Mouse (Mus musculus): Measurements from ENCODE around the gene Thap2. TPM values are rescaled to one million over a fixed set of nuclear protein-coding genes. Genes with fewer than 3 reads are reported as not detected.

Gene Thap2
- polyA plus RNA-seq (2012; rRNA removed) = 13.9 and 14.1 TPM in 2 replicates

DNA sequence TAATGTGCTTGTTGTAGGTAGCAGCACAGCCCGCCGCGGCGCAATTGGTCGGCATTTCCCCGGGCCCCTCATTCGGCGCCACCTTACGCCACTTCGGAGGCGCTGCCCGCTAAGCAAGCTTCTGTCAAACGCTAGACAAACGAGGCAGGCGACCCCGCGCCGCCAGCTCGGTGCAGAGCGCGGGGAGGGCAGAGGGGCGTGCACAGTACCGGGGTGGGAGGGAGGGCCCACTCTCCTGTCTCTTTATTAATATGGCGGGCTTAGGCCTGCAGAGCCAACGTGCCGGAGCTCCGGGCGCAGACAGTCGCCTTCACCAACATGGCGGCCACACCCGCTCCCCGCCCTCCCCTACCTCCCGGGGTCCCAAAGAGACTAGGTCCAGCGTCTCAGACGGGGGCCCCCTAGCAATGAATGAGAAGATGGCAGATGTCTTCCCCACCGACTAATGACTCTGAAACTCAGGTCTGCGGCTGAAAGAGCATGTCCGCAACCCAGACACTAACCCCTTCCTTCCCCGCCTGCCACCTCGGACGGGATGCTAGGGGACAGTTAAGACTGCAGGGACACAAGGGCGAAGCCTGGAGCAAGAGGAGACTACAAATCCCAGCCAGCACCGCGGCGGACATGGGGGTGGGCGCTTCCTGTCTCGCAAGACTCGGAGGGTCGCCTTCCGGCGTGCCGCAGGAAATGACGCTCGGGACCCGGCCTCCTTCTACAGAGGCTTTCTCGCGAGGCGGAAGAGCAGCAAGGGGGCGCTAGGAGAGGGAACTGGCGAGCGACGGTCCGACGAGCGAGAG, at the start of gene Thap2, which contains the start of gene Zfc3h1:
Thap2 (minus strand) TSS at position 223 of the 797 bp plus-strand sequence.
Zfc3h1 (plus strand) TSS at position 739 of the 797 bp plus-strand sequence.
- DNase-seq (ENCODE audit: extremely low spot score in 1 of 2, low spot score in 1 of 2) = peak; percentile 98 to 99

DNA sequence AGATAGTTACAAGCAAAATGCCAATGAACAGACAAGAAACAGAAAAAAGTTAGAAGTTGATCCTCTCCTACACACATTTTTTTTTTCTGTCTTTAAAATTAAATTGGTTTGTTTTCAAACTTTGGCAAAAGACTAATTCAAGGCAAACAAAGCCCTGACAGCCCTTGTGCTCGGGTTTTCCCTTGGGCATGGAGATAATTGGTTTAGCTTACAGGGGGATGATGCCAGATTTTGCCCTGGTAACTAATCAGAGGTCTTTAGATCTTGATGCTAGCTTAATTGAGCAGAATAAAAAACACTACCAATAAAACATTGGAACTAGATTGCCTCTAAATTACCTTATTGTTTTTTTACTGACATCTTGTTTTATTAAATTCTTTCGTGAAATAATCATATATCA, 41.1 kb upstream of the Thap2 start:
- DNase-seq (ENCODE audit: extremely low spot score in 1 of 2, low spot score in 1 of 2) = no peak

- DNase-seq (ENCODE audit: extremely low spot score in 1 of 2, low spot score in 1 of 2) = no peak
Observed at GRCm38 (mm10) chr10:115421976-115422375, 37.7 kb upstream of the Thap2 start.

GRCm38 (mm10) chr10:115414056-115414455, 29.8 kb upstream of the Thap2 start:
- no peak for DNase-seq (ENCODE audit: extremely low spot score in 1 of 2, low spot score in 1 of 2)

DNA sequence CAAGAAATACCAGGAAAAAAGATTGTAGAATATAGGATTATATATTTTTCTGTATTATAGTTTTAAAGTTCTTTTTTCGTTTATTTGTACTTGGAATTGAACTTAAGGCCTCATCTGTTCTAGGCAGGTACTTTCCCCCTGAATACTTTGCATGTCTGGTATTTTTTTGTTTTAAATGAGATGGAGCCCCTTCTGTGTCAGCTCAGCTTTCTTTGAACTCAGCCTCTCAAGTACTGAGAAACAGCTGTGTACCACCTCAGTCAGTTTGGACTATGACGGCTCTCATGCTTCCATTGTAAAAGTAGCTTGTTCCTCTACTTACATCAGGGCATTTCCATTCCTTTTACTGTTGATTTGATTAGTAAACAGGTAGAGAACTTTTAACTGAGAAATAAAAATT, 29.3 kb upstream of the Thap2 start:
- DNase-seq (ENCODE audit: extremely low spot score in 1 of 2, low spot score in 1 of 2) = no peak

DNA sequence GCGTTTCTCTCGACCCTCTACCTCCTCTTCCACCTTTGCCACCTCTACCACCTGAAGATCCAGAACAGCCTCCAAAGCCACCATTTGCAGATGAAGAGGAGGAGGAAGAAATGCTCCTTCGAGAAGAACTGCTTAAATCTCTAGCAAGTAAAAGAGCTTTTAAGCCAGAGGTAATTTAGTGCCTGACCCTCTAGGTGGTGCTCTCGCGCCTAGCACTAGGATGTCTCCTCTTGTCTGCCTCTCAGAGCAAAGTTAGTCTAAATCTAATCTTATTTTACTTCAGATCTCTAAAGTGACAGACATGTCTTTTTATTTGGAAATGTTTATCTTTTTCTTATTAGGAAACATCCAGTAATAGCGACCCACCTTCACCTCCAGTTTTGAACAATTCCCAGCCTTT, 22.1 kb upstream of the Thap2 start:
- DNase-seq (ENCODE audit: extremely low spot score in 1 of 2, low spot score in 1 of 2) = peak; percentile 17 to 71

DNA sequence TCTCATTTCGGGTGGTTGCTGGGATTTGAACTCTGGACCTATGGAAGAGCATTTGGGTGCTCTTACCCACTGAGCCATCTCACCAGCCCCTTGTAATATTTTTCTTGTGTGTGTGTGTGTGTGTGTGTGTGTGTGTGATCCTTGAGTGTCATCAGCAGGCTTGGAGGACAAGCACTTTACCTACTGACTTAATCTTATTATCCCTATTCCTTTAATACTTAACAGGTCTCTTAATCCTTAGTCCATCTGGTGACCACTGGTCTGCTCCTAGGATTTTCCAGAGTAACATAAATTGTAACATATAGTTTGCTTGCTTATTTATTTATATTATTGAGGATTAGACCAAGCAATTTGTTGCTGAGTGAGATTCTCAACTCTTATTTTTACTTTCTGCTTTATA, 7.7 kb upstream of the Thap2 start:
- DNase-seq (ENCODE audit: extremely low spot score in 1 of 2, low spot score in 1 of 2) = no peak

DNA sequence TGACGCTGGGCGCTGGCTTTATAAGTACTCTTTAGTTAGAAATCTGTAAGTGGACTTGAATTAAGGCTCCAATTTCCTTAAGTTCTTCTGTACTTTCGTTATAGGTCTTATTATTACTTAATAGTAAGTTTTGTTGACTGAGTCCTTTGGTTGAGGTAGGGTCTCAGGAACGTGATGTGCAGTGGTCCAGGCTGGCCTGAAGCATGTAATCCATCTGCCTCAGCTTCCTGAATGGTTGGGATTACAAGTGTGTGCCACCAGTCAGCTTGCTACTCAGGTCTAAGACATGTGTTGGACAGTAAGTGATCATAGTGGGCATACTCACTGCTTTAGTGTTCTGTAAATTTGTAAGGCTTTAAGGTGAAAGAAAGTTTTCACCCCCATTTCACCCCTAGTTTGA, 6.8 kb upstream of the Thap2 start:
- no peak for DNase-seq (ENCODE audit: extremely low spot score in 1 of 2, low spot score in 1 of 2)

DNA sequence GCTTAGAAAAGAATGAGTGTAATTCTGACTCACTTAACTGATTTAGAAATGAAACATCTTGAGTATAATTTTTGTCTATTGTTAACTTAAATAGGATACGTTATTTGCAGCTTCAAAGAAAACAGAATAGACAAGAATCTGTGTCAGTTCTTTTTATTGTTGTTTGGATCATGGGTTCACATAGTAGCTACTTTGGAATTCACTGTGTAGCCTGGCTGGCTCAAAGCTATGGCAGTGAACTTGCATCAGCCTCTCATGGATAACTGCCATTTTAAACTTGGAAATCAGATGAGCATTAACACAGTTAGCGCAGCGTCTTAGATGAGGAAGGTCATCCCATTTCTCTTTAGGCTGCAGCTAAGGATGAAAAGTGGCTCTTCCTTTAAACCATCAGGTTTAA, 3.6 kb upstream of the Thap2 start:
- no peak for DNase-seq (ENCODE audit: extremely low spot score in 1 of 2, low spot score in 1 of 2)

GRCm38 (mm10) chr10:115385018-115386002, 1.1 kb upstream of the Thap2 start:
- DNase-seq (ENCODE audit: extremely low spot score in 1 of 2, low spot score in 1 of 2) = peak in 1 of 2 experiments; percentile 36

- DNase-seq (ENCODE audit: extremely low spot score in 1 of 2, low spot score in 1 of 2) = no peak
Observed at GRCm38 (mm10) chr10:115383644-115384220, 511 bp downstream of the Thap2 start.

- DNase-seq (ENCODE audit: extremely low spot score in 1 of 2, low spot score in 1 of 2) = no peak
Observed at GRCm38 (mm10) chr10:115382846-115383643, 1.2 kb downstream of the Thap2 start.

DNA sequence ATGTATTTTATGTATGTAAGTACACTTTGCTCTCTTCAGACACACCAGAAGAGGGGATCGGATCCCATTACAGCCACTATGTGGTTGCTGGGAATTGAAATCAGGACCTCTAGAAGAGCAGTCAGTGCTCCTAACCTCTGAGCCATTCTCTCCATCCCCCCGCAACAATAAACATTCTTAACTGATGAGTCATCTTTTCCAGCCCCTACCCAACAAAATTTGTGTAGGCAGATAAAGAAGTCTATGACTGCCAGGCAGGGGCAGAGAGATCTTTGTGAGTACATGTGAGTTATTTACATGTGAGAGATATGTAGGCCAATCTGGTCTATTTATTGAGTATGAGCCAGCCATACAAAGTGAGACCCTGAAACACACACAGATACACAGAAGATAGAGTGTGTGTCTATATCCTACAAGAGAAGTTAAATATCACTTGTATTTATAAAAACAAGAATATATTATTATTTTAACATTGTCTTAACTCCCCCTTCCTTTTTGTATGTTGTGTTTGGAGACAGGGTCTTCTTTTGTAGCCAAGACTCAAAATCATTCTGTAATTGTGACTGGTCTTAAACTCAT, 2.6 kb downstream of the Thap2 start:
- no peak for DNase-seq (ENCODE audit: extremely low spot score in 1 of 2, low spot score in 1 of 2)

DNA sequence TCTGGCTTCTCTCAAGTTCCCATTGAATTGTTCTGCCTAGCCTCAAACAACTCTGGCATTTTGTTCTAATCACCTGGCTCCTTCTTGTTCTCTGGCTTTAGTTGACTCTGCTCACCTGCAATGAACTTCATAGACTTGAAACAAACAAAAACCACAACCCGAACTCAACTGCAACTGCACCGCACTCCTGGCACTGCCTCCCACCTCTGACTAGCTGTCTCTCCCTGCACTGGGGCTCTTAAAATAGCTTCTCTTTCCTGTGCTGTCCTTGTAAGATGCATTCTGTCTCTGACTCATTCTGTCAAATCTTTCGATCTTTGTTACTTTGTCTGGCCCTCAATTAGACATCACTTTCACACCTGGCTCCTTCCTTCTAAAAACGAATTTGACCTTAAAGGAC, 21.1 kb downstream of the Thap2 start:
- DNase-seq (ENCODE audit: extremely low spot score in 1 of 2, low spot score in 1 of 2) = peak in 1 of 2 experiments; percentile 12

DNA sequence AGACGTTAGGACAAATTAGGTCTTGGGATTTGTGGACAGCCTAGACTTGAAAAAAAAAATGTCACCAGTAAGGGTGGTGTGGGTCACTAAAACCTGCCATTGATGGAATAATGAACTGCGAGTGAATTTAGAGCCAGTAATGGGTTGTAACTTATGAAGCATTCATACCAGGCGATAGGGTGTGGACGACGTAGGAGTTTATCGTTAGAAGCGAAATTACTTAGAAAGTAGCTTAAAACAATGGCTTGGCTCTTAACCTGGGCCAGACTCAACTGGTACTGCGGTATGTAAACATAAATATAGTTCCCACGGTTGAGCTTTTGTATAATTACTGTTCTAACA, 21.6 kb downstream of the Thap2 start:
- no peak for DNase-seq (ENCODE audit: extremely low spot score in 1 of 2, low spot score in 1 of 2)

- DNase-seq (ENCODE audit: extremely low spot score in 1 of 2, low spot score in 1 of 2) = peak; percentile 90 to 95
Observed at GRCm38 (mm10) chr10:115361840-115362622, 22.2 kb downstream of the Thap2 start, which contains the start of gene Tmem19. TSS of gene Tmem19 (minus strand) at chr10:115362501.

DNA sequence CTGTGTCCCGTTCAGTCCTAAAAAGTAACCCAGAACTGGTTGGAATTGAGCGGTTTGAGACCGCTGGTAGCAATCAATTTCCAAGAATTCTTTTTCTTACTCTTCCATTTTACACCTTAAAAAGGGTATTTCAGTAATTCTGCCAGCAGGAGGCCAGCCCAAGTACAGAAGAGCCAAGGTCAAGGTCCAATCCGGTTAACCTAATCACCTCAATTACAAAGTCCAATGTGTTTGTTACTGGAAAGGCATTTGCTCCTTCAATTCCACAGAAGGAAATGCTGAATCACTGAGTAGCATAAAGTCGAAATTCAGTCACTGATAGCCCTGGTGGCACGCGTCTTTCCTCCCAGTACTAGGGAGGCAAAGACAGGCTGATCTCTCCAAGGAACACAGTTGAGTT, 25.2 kb downstream of the Thap2 start:
- DNase-seq (ENCODE audit: extremely low spot score in 1 of 2, low spot score in 1 of 2) = no peak

- DNase-seq (ENCODE audit: extremely low spot score in 1 of 2, low spot score in 1 of 2) = no peak
Observed at GRCm38 (mm10) chr10:115358216-115358919, 25.9 kb downstream of the Thap2 start.
